Mouse (Mus musculus) layer of hippocampus, adult 2 months (tissue): ENCODE results near the gene Blm. TPM values are rescaled to one million over a fixed set of nuclear protein-coding genes. Genes with fewer than 3 reads are reported as not detected.
"Not testable (repeated sequence)": the region's sequence is repeated elsewhere in the genome, so short reads cannot be mapped to it uniquely, and the experiment has no call there.

Experiments
- DNase-seq, 2 experiments: peaks; one replicate each; pipeline ENCODE4 v3.0.0; 2022; ENCODE audit warnings: low spot score in 2 of 2
- H3K27ac ChIP-seq: fragments of 200-600 bp; 2 replicates; pipeline ENCODE4 v1.8.1; 2022
- H3K4me3 ChIP-seq: fragments of 200-600 bp; 2 replicates; pipeline ENCODE4 v1.8.1; 2022; ENCODE audit warnings: mild to moderate bottlenecking
- CTCF ChIP-seq: fragments of 200-600 bp; conservative IDR thresholded peaks from 2 replicates; pipeline ENCODE4 v1.8.1; 2022; ENCODE audit warnings: antibody characterized with exemption, mild to moderate bottlenecking, moderate library complexity
- total RNA-seq, 2 experiments: library from RNA; stranded (reverse); gene quantifications; 2 replicates each; pipeline ENCODE4 v1.2.3; 2021

Gene Blm
- total RNA-seq, 2 experiments from 2014 or later = 3.1 to 4.3 TPM

- no peak overlapping the region for H3K4me3 ChIP-seq
- no peak for DNase-seq
- no peak overlapping the region for H3K27ac ChIP-seq
- TF ChIP-seq CTCF = no peak
Observed at GRCm38 (mm10) chr7:80557161-80557560, 22.2 kb upstream of the Blm start.

DNA sequence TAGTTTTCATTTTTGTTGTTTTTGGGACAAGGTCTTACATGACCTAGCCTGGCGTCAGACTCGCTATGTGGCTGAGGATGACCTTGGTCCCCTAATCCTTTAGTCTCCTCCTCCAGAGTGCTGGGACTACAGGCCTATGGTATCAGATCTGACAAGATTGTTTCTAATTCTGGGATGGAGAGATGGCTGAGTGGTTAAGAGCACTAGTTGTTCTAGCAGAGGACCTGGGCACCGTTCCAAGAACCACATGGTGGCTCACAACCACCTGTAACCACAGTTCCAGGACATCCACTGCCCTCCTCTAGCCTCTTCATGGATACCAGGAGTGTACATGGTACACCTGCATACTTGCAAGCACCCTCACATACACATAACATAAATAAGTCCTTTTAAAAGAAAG, 21.2 kb upstream of the Blm start:
- Histone ChIP-seq H3K4me3 (no peak overlapping the region), H3K27ac (no peak overlapping the region)
- TF ChIP-seq CTCF = no peak
- no peak for DNase-seq

DNA sequence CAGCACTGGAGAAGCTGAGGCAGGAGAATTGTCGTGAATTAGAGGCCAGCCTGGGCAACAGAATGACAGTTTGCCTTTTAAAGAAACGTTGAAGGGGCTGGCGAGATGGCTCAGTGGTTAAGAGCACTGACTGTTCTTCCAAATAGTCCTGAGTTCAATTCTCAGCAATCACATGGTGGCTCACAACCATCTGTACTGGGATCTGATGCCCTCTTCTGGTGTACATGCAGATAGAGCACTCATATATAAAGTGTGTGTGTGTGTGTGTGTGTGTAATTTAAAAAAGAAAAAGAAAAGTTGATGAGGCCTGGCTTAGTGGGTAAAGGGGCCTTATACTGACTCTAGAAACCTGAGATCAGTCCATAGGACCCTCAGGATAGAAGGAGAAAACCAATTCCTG, 20.2 kb upstream of the Blm start:
- no peak for DNase-seq
- H3K4me3 ChIP-seq = no peak overlapping the region
- peak overlapping the region; percentile 53; the same call in 1 of the 2 replicates for H3K27ac ChIP-seq
- TF ChIP-seq CTCF = peak; percentile 32

DNA sequence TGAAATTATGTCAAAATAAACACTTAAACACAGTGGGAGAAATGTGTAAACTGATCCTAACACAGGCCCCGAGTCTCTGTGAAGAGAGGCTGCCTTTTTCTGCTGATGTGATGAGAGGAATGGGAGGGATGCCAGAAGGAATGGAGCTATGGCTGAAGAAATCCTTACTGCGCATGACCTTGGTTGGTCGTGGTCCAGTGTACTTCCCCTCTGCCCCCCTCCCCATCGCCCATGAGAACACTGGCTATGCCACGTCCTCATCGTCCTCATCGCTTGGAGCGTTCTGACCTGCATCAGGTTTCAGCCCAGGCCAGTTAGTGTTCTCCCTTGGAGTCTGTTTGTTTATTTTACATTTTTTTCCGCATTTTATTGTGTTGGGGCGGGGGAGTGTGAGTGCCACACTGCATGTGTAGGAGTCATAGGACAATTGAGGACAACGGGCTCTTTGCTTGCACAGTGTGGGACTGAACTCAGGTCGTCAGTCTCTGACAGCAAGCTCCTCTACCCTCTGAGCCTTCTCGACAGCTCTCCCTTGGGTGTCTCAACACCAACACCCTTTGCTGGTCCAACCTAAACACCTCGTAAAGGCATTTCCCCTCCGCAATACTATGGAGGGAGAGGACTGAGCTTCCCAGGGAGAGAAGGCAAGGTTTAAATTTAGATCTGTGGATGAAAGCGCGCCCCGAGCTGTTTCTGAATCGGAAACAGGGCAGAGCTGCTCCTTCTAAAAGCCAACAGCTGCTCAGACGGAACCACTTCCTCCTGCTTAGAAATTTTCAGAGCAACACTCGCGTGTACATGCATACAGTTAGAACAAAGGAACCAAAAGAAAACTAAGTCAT, 19.5 kb upstream of the Blm start:
- TF ChIP-seq CTCF = no peak
- H3K27ac ChIP-seq = peak overlapping the region; percentile 53; the same call in 1 of the 2 replicates
- no peak overlapping the region for H3K4me3 ChIP-seq
- DNase-seq = peak in 1 of 2 experiments; percentile 22

- DNase-seq = no peak
Observed at GRCm38 (mm10) chr7:80548513-80549260, 13.8 kb upstream of the Blm start.

DNA sequence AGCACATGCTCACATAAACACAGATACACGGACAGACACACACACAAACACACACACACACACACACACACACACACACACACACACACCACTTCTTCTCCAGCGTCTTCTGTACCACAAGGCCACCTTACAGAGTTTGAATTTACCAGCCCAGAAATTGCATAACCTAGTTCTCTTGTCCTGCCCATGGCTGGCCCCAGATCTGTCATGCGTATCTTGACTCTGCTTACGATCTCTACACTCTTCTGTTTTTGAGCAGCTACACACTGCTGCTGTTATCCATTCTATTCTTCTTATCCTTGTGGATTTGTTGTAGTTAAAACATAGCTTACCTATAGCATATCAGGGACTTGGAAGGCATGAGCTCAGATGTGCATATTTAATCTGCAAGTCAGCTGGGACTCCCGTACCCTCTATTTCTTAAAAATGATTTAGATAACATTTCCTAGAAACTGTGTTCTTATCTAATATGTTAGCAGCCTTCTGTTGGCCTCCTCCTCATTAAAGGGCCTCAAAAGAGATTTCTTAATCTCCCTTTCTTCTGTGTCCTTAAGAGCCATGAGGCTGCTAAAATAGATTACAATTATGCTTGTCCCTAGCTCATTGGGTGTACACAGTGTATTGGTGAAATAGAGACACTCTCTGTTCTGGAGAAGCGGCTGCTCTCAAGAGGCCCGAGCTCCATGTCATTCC, 7.4 kb upstream of the Blm start:
- Histone ChIP-seq H3K27ac (no peak overlapping the region), H3K4me3 (no peak overlapping the region)
- no peak for DNase-seq
- TF ChIP-seq CTCF = no peak

More at GRCm38 (mm10) chr7:80548513-80549260, 13.8 kb upstream of the Blm start:
- no peak for TF ChIP-seq CTCF
- H3K4me3 ChIP-seq = no peak overlapping the region
- H3K27ac ChIP-seq = no peak overlapping the region

GRCm38 (mm10) chr7:80539581-80539980, 4.7 kb upstream of the Blm start:
- Histone ChIP-seq H3K4me3 (no peak overlapping the region), H3K27ac (no peak overlapping the region)
- no peak for TF ChIP-seq CTCF
- DNase-seq = no peak

- no peak for TF ChIP-seq CTCF
- no peak for DNase-seq
- no peak overlapping the region for H3K27ac ChIP-seq
- H3K4me3 ChIP-seq = peak overlapping the region; percentile 78
Observed at GRCm38 (mm10) chr7:80534291-80535008, 469 bp downstream of the Blm start.

GRCm38 (mm10) chr7:80531087-80531486, 3.8 kb downstream of the Blm start:
- no peak for TF ChIP-seq CTCF
- Histone ChIP-seq H3K4me3 (no peak overlapping the region), H3K27ac (no peak overlapping the region)
- no peak for DNase-seq

DNA sequence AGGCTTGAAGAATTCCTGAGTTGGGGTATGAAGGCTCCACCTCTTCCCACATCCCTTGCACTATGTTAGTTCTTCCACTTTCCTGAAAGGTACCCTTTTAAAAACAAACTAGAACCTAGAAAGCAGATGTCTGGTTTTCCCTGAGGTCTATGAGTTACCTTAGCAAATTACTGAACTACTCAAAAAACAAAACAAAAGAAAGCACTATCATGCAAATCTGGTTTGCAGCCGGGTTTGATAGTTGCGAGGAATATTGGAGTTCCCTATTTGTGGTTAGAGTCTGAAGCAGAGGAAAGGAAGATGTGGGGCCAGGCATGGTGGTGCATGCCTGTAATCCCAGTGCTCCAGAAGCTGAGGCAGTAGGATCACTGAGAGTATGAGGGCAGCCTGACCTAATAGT, 4.3 kb downstream of the Blm start:
- Histone ChIP-seq H3K4me3 (no peak overlapping the region), H3K27ac (no peak overlapping the region)
- DNase-seq = no peak
- TF ChIP-seq CTCF = no peak

GRCm38 (mm10) chr7:80526698-80527097, 8.2 kb downstream of the Blm start:
- no peak for TF ChIP-seq CTCF
- Histone ChIP-seq H3K27ac (no peak overlapping the region), H3K4me3 (no peak overlapping the region)
- no peak for DNase-seq

DNA sequence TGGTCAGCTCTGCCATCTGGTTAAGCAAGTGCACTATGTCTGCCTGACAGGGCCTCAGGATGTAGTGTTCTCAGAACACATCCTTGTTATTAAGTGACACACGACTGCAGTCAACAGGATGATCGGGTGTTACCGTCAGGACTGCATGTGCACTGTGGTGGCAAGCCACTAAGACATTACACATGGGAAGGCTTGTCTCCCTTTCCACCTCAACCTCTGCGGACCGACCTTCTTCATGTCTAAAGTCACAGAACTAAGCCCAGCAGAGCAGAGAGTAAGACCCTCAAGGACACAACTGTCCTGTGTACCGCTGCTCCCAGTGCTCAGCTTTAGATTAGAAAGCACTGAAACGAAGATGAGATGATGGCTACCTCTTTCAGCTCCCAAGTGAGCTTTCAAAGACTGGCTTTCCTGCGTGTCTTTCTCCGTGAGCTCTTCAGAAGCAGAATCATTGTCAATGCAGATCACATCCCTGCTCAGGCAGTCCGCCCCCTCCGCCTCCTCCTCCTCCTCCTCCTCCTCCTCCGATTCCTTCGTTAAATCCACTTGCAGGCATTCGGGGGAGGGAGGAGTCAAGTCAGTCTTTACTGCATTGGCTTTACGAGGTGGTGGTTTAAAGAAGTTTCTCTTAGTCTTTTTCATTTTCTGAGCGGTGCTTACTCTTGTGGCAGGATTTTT, 22.4 kb downstream of the Blm start:
- H3K4me3 ChIP-seq = no peak overlapping the region
- TF ChIP-seq CTCF = no peak
- H3K27ac ChIP-seq = no peak overlapping the region; the same call in 1 of the 2 replicates
- no peak for DNase-seq

DNA sequence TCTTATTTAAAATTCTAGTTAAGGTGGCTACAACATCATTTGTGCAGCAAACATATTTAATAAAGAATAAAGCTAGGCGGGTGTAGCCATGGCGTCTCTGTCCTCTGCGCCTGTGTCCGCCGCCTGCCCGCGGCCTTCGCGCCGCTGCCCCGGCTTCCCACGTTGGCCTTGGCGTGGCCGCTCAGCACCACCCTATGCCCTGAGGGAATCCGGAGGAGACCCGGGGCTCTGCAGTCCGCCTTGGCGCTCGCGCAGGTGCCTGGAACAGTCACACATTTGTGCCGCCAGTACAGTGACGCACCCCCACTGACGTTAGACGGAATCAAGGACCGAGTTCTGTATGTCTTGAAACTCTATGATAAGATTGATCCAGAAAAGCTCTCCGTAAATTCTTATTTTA, 27.2 kb downstream of the Blm start:
- not testable (repeated sequence) for DNase-seq, H3K4me3 ChIP-seq, H3K27ac ChIP-seq
